Mouse (Mus musculus) retina, embryonic 14.5 days (tissue): ENCODE results near the gene Lrrc75b.

Experiments
- DNase-seq: peaks from one replicate; pipeline ENCODE4 v3.0.0-alpha.2; 2015; ENCODE audit warnings: low spot score

Lrrc75b gene

DNA sequence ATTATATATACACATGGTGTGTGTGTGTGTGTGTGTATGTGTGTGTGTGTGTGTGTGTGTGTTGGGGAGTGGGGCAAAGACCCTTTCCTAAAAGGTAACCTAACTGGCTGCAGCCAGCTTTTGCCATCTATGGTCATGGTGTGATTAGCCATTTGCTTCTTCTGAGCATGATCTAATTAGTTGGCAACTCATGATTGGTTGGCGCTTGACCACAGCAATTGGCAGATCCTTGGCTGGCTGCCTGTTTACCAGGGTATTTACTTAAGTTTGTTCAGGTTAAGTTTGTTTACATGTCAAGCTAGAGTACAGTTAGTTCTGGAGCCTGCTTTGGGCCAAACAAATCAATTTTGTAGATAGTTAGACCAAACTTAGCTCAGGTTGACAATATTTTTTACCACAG, 58.5 kb downstream of the Lrrc75b start:
- no peak for DNase-seq

DNA sequence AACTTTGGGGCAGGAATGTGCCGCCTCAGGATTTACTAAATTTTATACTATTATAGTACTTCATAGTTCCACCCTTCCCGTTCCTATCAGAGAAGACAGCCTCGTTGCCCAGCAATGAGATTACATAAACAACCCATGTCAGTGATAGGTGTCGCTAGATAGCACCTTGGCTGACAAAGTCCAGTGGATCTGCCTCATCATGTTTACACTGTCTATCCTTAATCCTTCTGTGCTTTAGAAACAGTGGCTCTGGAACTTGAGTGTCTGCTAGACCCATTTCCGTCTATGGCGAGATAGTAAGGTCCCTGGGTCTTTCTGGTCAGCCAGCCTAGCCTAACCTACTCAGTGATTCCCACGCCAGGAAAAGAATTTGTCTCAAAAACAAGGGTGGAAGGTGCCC, 59.8 kb downstream of the Lrrc75b start:
- DNase-seq, result no peak
